Mouse (Mus musculus) liver, embryonic 12.5 days (tissue): ENCODE measurements at regions not wholly inside any gene's neighbourhood (a gene's known extent, or its start where the extent isn't known, plus 50 kb on each side); places are given as distances from the start of the nearest gene placed in this dataset.
"Not testable (repeated sequence)": the region's sequence is repeated elsewhere in the genome, so short reads cannot be mapped to it uniquely, and the experiment has no call there.

Experiments used
- ATAC-seq: fragments of 200-750 bp; cut with Nextera tagmentation; 2 replicates; pipeline ENCODE4 v1.8.0; 2017; ENCODE audit warnings: moderate number of reproducible peaks, mild to moderate bottlenecking, moderate library complexity
- H3K27ac ChIP-seq: fragments of 300-500 bp; sonication (generic); 2 replicates; pipeline ENCODE4 v1.5.1; 2016; ENCODE audit warnings: mild to moderate bottlenecking
- H3K27me3 ChIP-seq: fragments of 300-500 bp; sonication (generic); replicated peaks from 2 replicates; pipeline ENCODE4 v1.6.1; 2016; ENCODE audit warnings: mild to moderate bottlenecking, moderate library complexity
- H3K36me3 ChIP-seq: fragments of 300-500 bp; sonication (generic); 2 replicates; pipeline ENCODE4 v1.6.1; 2016; ENCODE audit warnings: mild to moderate bottlenecking, moderate library complexity
- H3K4me1 ChIP-seq: fragments of 300-500 bp; sonication (generic); 2 replicates; pipeline ENCODE4 v1.6.1; 2016
- H3K4me2 ChIP-seq: fragments of 300-500 bp; sonication (generic); 2 replicates; pipeline ENCODE4 v1.6.1; 2016; ENCODE audit warnings: mild to moderate bottlenecking, moderate library complexity
- H3K4me3 ChIP-seq: fragments of 300-500 bp; sonication (generic); 2 replicates; pipeline ENCODE4 v1.5.1; 2016; ENCODE audit warnings: mild to moderate bottlenecking, moderate library complexity
- H3K9ac ChIP-seq: fragments of 300-500 bp; sonication (generic); 2 replicates; pipeline ENCODE4 v1.6.1; 2016; ENCODE audit warnings: mild to moderate bottlenecking, moderate library complexity
- H3K9me3 ChIP-seq: fragments of 300-500 bp; sonication (generic); replicated peaks from 2 replicates; pipeline ENCODE4 v1.6.1; 2016; ENCODE audit warnings: mild to moderate bottlenecking, moderate library complexity
- whole genome bisulfite sequencing: fragments of 180-500 bp; shearing (Covaris S2); methylation state at CpG from one replicate; pipeline ENCODE4 v1.1.7; 2016; ENCODE audit not compliant: insufficient replicate concordance; 5-methylcytosine and 5-hydroxymethylcytosine counted together

GRCm38 (mm10) chr15:41283199-41283598 is 1149.0 kb downstream of the 9330182O14Rik start:
- WGBS, result 73% methylated on average over 1 of the region's 1 CpGs

GRCm38 (mm10) chr15:41286809-41287413 is 1152.7 kb downstream of the 9330182O14Rik start:
- no peak for ATAC-seq
- Histone ChIP-seq H3K9ac (no peak overlapping the region), H3K4me2 (no peak overlapping the region), H3K4me3 (no peak overlapping the region), H3K36me3 (no peaks in the 10 kb centered on the region), H3K9me3 (no peaks in the 10 kb centered on the region), H3K27me3 (no peaks in the 10 kb centered on the region), H3K27ac (no peak overlapping the region), H3K4me1 (no peaks in the 10 kb centered on the region)
- WGBS, result 54% methylated on average over 5 of the region's 5 CpGs

More at GRCm38 (mm10) chr15:41283199-41283598, 1149.0 kb downstream of the 9330182O14Rik start:
- Histone ChIP-seq H3K9ac (no peak overlapping the region), H3K9me3 (no peaks in the 10 kb centered on the region), H3K36me3 (no peaks in the 10 kb centered on the region), H3K27me3 (no peaks in the 10 kb centered on the region), H3K4me1 (no peaks in the 10 kb centered on the region), H3K4me3 (no peak overlapping the region), H3K27ac (no peak overlapping the region), H3K4me2 (no peak overlapping the region)
- ATAC-seq, result no peak

- Histone ChIP-seq H3K27me3 (no peaks in the 10 kb centered on the region), H3K9ac (no peak overlapping the region), H3K4me1 (no peaks in the 10 kb centered on the region), H3K4me2 (no peak overlapping the region), H3K36me3 (no peaks in the 10 kb centered on the region), H3K27ac (no peak overlapping the region), H3K4me3 (no peak overlapping the region), H3K9me3 (no peaks in the 10 kb centered on the region)
- WGBS, result 63% methylated on average over 4 of the region's 4 CpGs
- ATAC-seq, result no peak
Measured at GRCm38 (mm10) chr15:41297419-41297818, 1163.3 kb downstream of the 9330182O14Rik start.

GRCm38 (mm10) chr15:41306638-41307037 is 1172.5 kb downstream of the 9330182O14Rik start:
- no peak overlapping the region for H3K9ac ChIP-seq
- no peak overlapping the region for H3K4me2 ChIP-seq
- no peaks in the 10 kb centered on the region for H3K27me3 ChIP-seq
- H3K9me3 ChIP-seq, result no peaks in the 10 kb centered on the region
- no peak for ATAC-seq
- no peaks in the 10 kb centered on the region for H3K36me3 ChIP-seq
- 55% methylated on average over 1 of the region's 1 CpGs for WGBS
- no peak overlapping the region for H3K27ac ChIP-seq
- H3K4me3 ChIP-seq, result no peak overlapping the region
- no peaks in the 10 kb centered on the region for H3K4me1 ChIP-seq

GRCm38 (mm10) chr15:41311728-41312320 is 1177.7 kb downstream of the 9330182O14Rik start:
- no peak overlapping the region for H3K4me3 ChIP-seq
- H3K9ac ChIP-seq, result no peak overlapping the region
- no peak for ATAC-seq
- H3K4me2 ChIP-seq, result no peak overlapping the region
- no peaks in the 10 kb centered on the region for H3K36me3 ChIP-seq
- WGBS, result 43% methylated on average over 5 of the region's 5 CpGs
- H3K27me3 ChIP-seq, result no peaks in the 10 kb centered on the region
- H3K4me1 ChIP-seq, result no peaks in the 10 kb centered on the region
- no peaks in the 10 kb centered on the region for H3K9me3 ChIP-seq
- H3K27ac ChIP-seq, result no peak overlapping the region

GRCm38 (mm10) chr15:41314916-41315315 is 1180.8 kb downstream of the 9330182O14Rik start:
- no peak overlapping the region for H3K4me3 ChIP-seq
- H3K4me1 ChIP-seq, result no peaks in the 10 kb centered on the region
- H3K9me3 ChIP-seq, result no peaks in the 10 kb centered on the region
- H3K9ac ChIP-seq, result no peak overlapping the region
- H3K4me2 ChIP-seq, result no peak overlapping the region
- WGBS, result 57% methylated on average over 4 of the region's 4 CpGs
- H3K27ac ChIP-seq, result no peak overlapping the region
- ATAC-seq, result no peak
- no peaks in the 10 kb centered on the region for H3K36me3 ChIP-seq
- no peaks in the 10 kb centered on the region for H3K27me3 ChIP-seq

- Histone ChIP-seq H3K27ac (no peak overlapping the region), H3K4me3 (no peak overlapping the region), H3K9ac (no peak overlapping the region), H3K4me1 (peaks cover 4% of the 10 kb centered on the region), H3K27me3 (no peaks in the 10 kb centered on the region), H3K36me3 (no peaks in the 10 kb centered on the region), H3K9me3 (no peaks in the 10 kb centered on the region), H3K4me2 (no peak overlapping the region)
- WGBS, result 15% methylated on average over 7 of the region's 7 CpGs
- no peak for ATAC-seq
Measured at GRCm38 (mm10) chr15:41325633-41326252, 1191.6 kb downstream of the 9330182O14Rik start.

GRCm38 (mm10) chr15:41329286-41329685 is 1195.1 kb downstream of the 9330182O14Rik start:
- Histone ChIP-seq H3K27ac (peak overlapping the region; percentile 79), H3K36me3 (no peaks in the 10 kb centered on the region), H3K9ac (no peak overlapping the region), H3K4me1 (peaks cover 4% of the 10 kb centered on the region), H3K9me3 (no peaks in the 10 kb centered on the region), H3K4me3 (no peak overlapping the region), H3K4me2 (no peak overlapping the region), H3K27me3 (no peaks in the 10 kb centered on the region)
- peak; percentile 91 for ATAC-seq
- 56% methylated on average over 2 of the region's 2 CpGs for WGBS

- no peak overlapping the region for H3K4me2 ChIP-seq
- H3K9ac ChIP-seq, result 0 out of 2 replicates have a peak overlapping the region, but pooled peaks have one; percentile 22
- no peak overlapping the region for H3K4me3 ChIP-seq
- H3K27me3 ChIP-seq, result no peaks in the 10 kb centered on the region
- 18% methylated on average over 2 of the region's 2 CpGs for WGBS
- H3K27ac ChIP-seq, result peak overlapping the region; percentile 73
- no peaks in the 10 kb centered on the region for H3K36me3 ChIP-seq
- H3K9me3 ChIP-seq, result no peaks in the 10 kb centered on the region
- peak; percentile 57 for ATAC-seq
- H3K4me1 ChIP-seq, result peaks cover 4% of the 10 kb centered on the region
Measured at GRCm38 (mm10) chr15:41330085-41330484, 1195.9 kb downstream of the 9330182O14Rik start.

GRCm38 (mm10) chr15:41332451-41332850 is 1198.3 kb downstream of the 9330182O14Rik start:
- no peak overlapping the region for H3K27ac ChIP-seq
- peaks cover 4% of the 10 kb centered on the region for H3K4me1 ChIP-seq
- 0 out of 2 replicates have a peak overlapping the region, but pooled peaks have one; percentile 13 for H3K4me3 ChIP-seq
- H3K4me2 ChIP-seq, result no peak overlapping the region
- WGBS, result 76% methylated on average over 1 of the region's 1 CpGs
- no peaks in the 10 kb centered on the region for H3K9me3 ChIP-seq
- H3K36me3 ChIP-seq, result no peaks in the 10 kb centered on the region
- H3K9ac ChIP-seq, result no peak overlapping the region
- ATAC-seq, result no peak
- H3K27me3 ChIP-seq, result no peaks in the 10 kb centered on the region

GRCm38 (mm10) chr15:41333165-41333564 is 1199.0 kb downstream of the 9330182O14Rik start:
- peak; percentile 77 for ATAC-seq
- H3K4me2 ChIP-seq, result 0 out of 2 replicates have a peak overlapping the region, but pooled peaks have one; percentile 12
- 45% methylated on average over 3 of the region's 3 CpGs for WGBS
- H3K27me3 ChIP-seq, result no peaks in the 10 kb centered on the region
- H3K27ac ChIP-seq, result no peak overlapping the region
- no peak overlapping the region for H3K9ac ChIP-seq
- H3K4me3 ChIP-seq, result no peak overlapping the region
- H3K4me1 ChIP-seq, result peaks cover 4% of the 10 kb centered on the region
- no peaks in the 10 kb centered on the region for H3K36me3 ChIP-seq
- H3K9me3 ChIP-seq, result no peaks in the 10 kb centered on the region

- not testable (repeated sequence) for H3K4me1 ChIP-seq, H3K27me3 ChIP-seq, H3K4me3 ChIP-seq, H3K9me3 ChIP-seq, ATAC-seq, H3K27ac ChIP-seq, H3K4me2 ChIP-seq, H3K9ac ChIP-seq, H3K36me3 ChIP-seq
- WGBS, result 84% methylated on average over 2 of the region's 2 CpGs
Measured at GRCm38 (mm10) chr15:41340621-41341020, 1206.5 kb downstream of the 9330182O14Rik start.
